ENCODE assay signal across 9 mouse cellular contexts in the genomic region with DNA sequence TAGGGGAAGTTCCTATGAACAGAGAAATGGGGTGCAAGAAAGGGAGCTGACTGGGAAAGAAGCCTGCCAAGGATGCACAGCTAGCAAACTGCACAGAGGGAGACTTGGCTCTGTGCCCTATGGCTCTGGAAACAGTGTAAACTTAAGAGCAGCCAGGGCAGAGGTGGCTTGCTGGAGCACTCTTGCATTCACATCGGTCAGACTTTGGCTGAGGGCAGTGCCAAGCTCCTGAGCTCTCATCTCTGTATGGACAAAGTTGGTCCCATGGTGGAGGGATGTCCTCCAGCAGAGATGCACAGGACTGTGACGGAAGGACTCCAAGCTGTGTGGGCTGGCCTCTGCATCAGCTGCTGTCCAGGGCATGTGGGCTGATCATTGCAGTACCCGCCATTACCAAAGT. TPM values are rescaled to one million over a fixed set of nuclear protein-coding genes. Genes with fewer than 3 reads are reported as not detected.
DNase-seq lines count a peak whose midpoint lies in the region; ATAC-seq and TF ChIP-seq lines count a peak whose summit lies in the region.
"Had no signal": no experiment of that assay in that cellular context is flagged by ENCODE, and none has a peak within 500 bp of the region (broad histone marks: within the 10 kb centered on the region; RNA-seq: fewer than 3 reads in every experiment).

No protein-coding gene starts in this region.

- ATAC-seq in liver, embryonic 11.5 days (replicated peaks; ENCODE audit: low FRiP score) = no peak

- H3K9me3 ChIP-seq in liver, embryonic 11.5 days (ENCODE audit: control insufficient read depth, low read length) = no peaks in the 10 kb centered on the region
- H3K9me3 ChIP-seq: midbrain, embryonic 12.5 days had no signal

- H3K9ac ChIP-seq in liver, adult 2 months (ENCODE audit: low read depth, low read length) = no peak overlapping the region
- H3K9ac ChIP-seq in liver, embryonic 11.5 days (ENCODE audit: low read depth, low read length) = no peak overlapping the region
- H3K9ac ChIP-seq: midbrain, embryonic 12.5 days had no signal

- no peaks in the 10 kb centered on the region for H3K36me3 ChIP-seq in liver, adult 2 months (ENCODE audit: control insufficient read depth, insufficient read depth, low read length)
- no peaks in the 10 kb centered on the region for H3K36me3 ChIP-seq in kidney, adult 2 months (ENCODE audit: control insufficient read depth, insufficient read depth, low read length)
- H3K36me3 ChIP-seq in liver, embryonic 11.5 days (ENCODE audit: control insufficient read depth, insufficient read depth, low read length) = no peaks in the 10 kb centered on the region
- H3K36me3 ChIP-seq: midbrain, embryonic 12.5 days had no signal

- TF ChIP-seq CTCF in liver, adult 2 months (IDR thresholded peaks at IDR 0.05; ENCODE audit: low read depth, low read length) = no peak
- TF ChIP-seq CTCF in brain, embryonic 14.5 days (IDR thresholded peaks at IDR 0.05; ENCODE audit: borderline replicate concordance, extremely low read depth, insufficient read depth, insufficient read length) = no peak
- TF ChIP-seq CTCF in kidney, adult 2 months (conservative IDR thresholded peaks at IDR 0.05; ENCODE audit: insufficient read depth, insufficient read length, low read depth, low read length) = no peak

- H3K27me3 ChIP-seq in liver, adult 2 months (ENCODE audit: control insufficient read depth, insufficient read depth, low read length) = no peaks in the 10 kb centered on the region
- H3K27me3 ChIP-seq in kidney, adult 2 months (replicated peaks; ENCODE audit: control insufficient read depth, insufficient read depth, low read length) = no peaks in the 10 kb centered on the region
- H3K27me3 ChIP-seq in liver, embryonic 11.5 days (replicated peaks; ENCODE audit: control insufficient read depth, insufficient read depth, low read length) = no peaks in the 10 kb centered on the region
- H3K27me3 ChIP-seq: midbrain, embryonic 12.5 days had no signal

- H3K4me1 ChIP-seq in liver, adult 2 months (ENCODE audit: control insufficient read depth, insufficient read depth, low read length) = peaks cover 15% of the 10 kb centered on the region
- peaks cover 17% of the 10 kb centered on the region for H3K4me1 ChIP-seq in kidney, adult 2 months (ENCODE audit: control insufficient read depth, insufficient read depth, low read length)
- H3K4me1 ChIP-seq in liver, embryonic 11.5 days (replicated peaks; ENCODE audit: control insufficient read depth, insufficient read depth, low read length) = no peaks in the 10 kb centered on the region

- DNase-seq in liver, adult 2 months (ENCODE audit: extremely low read depth, low read depth, low spot score) = peak; percentile 95
- no peak for DNase-seq in liver
- peak; percentile 62 for DNase-seq in brain, embryonic 14.5 days (ENCODE audit: low read depth)
- peak; percentile 91 for DNase-seq in kidney, adult 2 months
- DNase-seq in ovary, postnatal 14 days (ENCODE audit: low spot score) = peak; percentile 51
- no peak for DNase-seq in embryo, embryonic 11 days
- no peak for DNase-seq in cerebellum, adult 18-20 months
- DNase-seq in liver, embryonic 11.5 days (ENCODE audit: low spot score) = no peak

- no peak overlapping the region for H3K4me3 ChIP-seq in liver, adult 2 months (ENCODE audit: insufficient read depth, low read depth, low read length)
- no peak overlapping the region for H3K4me3 ChIP-seq in kidney, adult 2 months (ENCODE audit: insufficient read depth, low read depth, low read length)
- H3K4me3 ChIP-seq in liver, embryonic 11.5 days (ENCODE audit: low read depth, low read length) = no peak overlapping the region
- H3K4me3 ChIP-seq: midbrain, embryonic 12.5 days had no signal

- no peak for TF ChIP-seq POLR2A in liver, adult 2 months (IDR thresholded peaks at IDR 0.05; ENCODE audit: extremely low read depth, insufficient read depth, low read length)
- no peak for TF ChIP-seq POLR2A in brain, embryonic 14.5 days (IDR thresholded peaks at IDR 0.05; ENCODE audit: borderline replicate concordance, extremely low read depth, insufficient read depth, insufficient read length, poor library complexity, severe bottlenecking)
- no peak for TF ChIP-seq POLR2A in kidney, adult 2 months (IDR thresholded peaks at IDR 0.05; ENCODE audit: low read depth, low read length)

- WGBS in liver, adult 2 months = 28% methylated on average over 3 of the region's 3 CpGs
- 33% methylated on average over 3 of the region's 3 CpGs for WGBS in kidney, adult 2 months
- 72% methylated on average over 3 of the region's 3 CpGs for WGBS in liver, embryonic 11.5 days

- peaks cover 19% of the 10 kb centered on the region; the same call in 1 of the 2 replicates for H3K79me2 ChIP-seq in liver, adult 2 months (ENCODE audit: control insufficient read depth, insufficient read depth, low read length)

- no peak overlapping the region for H3K4me2 ChIP-seq in liver, embryonic 11.5 days
- H3K4me2 ChIP-seq: midbrain, embryonic 12.5 days had no signal

- no peak overlapping the region for H3K27ac ChIP-seq in liver, adult 2 months (replicated peaks; ENCODE audit: insufficient read depth, low read depth, low read length)
- no peak overlapping the region for H3K27ac ChIP-seq in kidney, adult 2 months (ENCODE audit: insufficient read depth, low read depth, low read length)
- H3K27ac ChIP-seq in liver, embryonic 11.5 days (ENCODE audit: low read depth, low read length) = no peak overlapping the region
- H3K27ac ChIP-seq: midbrain, embryonic 12.5 days had no signal

RNA-seq across cellular contexts. Expression of a gene that starts 8.5 kb away (rescaled TPM):
- total RNA-seq in liver, adult 2 months (2014; rRNA removed) = 10.9 and 12.0 TPM in 2 replicates
- 3.3 and 3.4 TPM in 2 replicates for polyA plus RNA-seq in liver, adult 2 months (2012; rRNA removed)
- 7.0 and 12.0 TPM in 2 replicates for polyA plus RNA-seq in brain, embryonic 14.5 days (2012; rRNA removed)
- 17.0 and 18.8 TPM in 2 replicates for polyA plus RNA-seq in kidney, adult 2 months (2012; rRNA removed)
- polyA plus RNA-seq in liver, embryonic 11.5 days (2014; fragmentation: Nextera tagmentation; extraction: Ambion mirVana) = 7.6 and 7.7 TPM in 2 replicates

Comparison
In these comparisons a context has a peak if more than half of its experiments do, and no peak if none do; other contexts are left out.
1. DNase-seq: peak in liver, adult 2 months (single experiment), brain, embryonic 14.5 days (single experiment), kidney, adult 2 months (single experiment) and ovary, postnatal 14 days (single experiment); none in liver (single experiment), embryo, embryonic 11 days (single experiment), cerebellum, adult 18-20 months (0 of 2) and liver, embryonic 11.5 days (single experiment).